Mouse (Mus musculus): ENCODE data around the gene Tmem251. TPM values are rescaled to one million over a fixed set of nuclear protein-coding genes. Genes with fewer than 3 reads are reported as not detected.
A peak's percentile ranks its signal among the peaks of the same experiment; 100 is the strongest.

The Tmem251 gene
- polyA plus RNA-seq, 1 experiment from 2014 or later = 6.5 TPM

GRCm38 (mm10) chr12:102757055-102757688 lies 13.6 kb downstream of the Tmem251 start:
- no peak for TF ChIP-seq CTCF (IDR thresholded peaks at IDR 0.05)
- ChIA-PET CTCF (no interaction called here), POLR2A (no interaction called here)
- DNase-seq (ENCODE audit: low read depth, low spot score) (no peak), ATAC-seq (peak; percentile 81)
- H3K27me3 ChIP-seq = no peaks in the 10 kb centered on the region
- in situ Hi-C loops (cut with MboI; ENCODE audit: low pct_unique_long_range_greater_than_20kb) = loop anchor here (25.0 kb wide), 1 partner anchor 770 kb away; the partner anchor contains the start of gene Cpsf2

- no peaks in the 10 kb centered on the region for H3K27me3 ChIP-seq
- ATAC-seq = peak; percentile 94
- peak; percentile 63 for TF ChIP-seq CTCF (IDR thresholded peaks at IDR 0.05)
- in situ Hi-C loops (cut with MboI; ENCODE audit: low pct_unique_long_range_greater_than_20kb) = loop anchor here (25.0 kb wide), 1 partner anchor 771 kb away; the partner anchor contains the start of gene Cpsf2
- CTCF ChIA-PET = no interaction called here
- POLR2A ChIA-PET = no interaction called here
- DNase-seq (ENCODE audit: low read depth, low spot score) = peak; percentile 76
Measured at GRCm38 (mm10) chr12:102757689-102758402, 14.3 kb downstream of the Tmem251 start, which contains the start of the genes Gm28051, Gon7 and Ubr7. Gene Gm28051, minus strand, starts transcription at chr12:102757765. Gene Gon7, minus strand, starts transcription at chr12:102757803. Gene Ubr7, plus strand, starts transcription at chr12:102757967.

DNA sequence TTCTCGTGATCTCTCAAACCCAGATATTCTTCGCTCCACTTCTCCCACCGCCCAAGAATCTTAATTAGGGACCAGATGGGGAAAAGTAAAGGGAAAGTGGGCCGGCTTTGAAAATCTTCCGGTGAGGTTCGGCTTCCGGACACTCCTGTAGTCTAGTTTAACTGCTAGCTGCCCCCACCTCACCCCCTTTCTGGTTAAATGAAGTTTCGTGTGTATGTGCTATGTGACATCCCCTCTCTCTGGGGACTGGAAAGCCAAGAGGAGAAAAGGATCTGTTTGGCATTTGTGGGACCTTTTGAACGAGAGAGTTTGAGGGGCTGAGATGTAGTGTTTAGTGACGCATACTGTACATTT lies 14.8 kb downstream of the Tmem251 start, which contains the start of gene Gm20604:
Gm20604 (minus strand) TSS at position 270 of the 354 bp plus-strand sequence.
- no peak for ATAC-seq
- ChIA-PET POLR2A (no interaction called here), CTCF (interaction anchor here (0.5 kb wide), 1 partner anchor 11 kb away, joined by 3 read pairs; no protein-coding TSS in a partner anchor)
- no peak for DNase-seq (ENCODE audit: low read depth, low spot score)
- TF ChIP-seq CTCF (IDR thresholded peaks at IDR 0.05) = no peak
- in situ Hi-C loops (cut with MboI; ENCODE audit: low pct_unique_long_range_greater_than_20kb) = loop anchor here (25.0 kb wide), 1 partner anchor 771 kb away; the partner anchor contains the start of gene Cpsf2
- no peaks in the 10 kb centered on the region for H3K27me3 ChIP-seq

DNA sequence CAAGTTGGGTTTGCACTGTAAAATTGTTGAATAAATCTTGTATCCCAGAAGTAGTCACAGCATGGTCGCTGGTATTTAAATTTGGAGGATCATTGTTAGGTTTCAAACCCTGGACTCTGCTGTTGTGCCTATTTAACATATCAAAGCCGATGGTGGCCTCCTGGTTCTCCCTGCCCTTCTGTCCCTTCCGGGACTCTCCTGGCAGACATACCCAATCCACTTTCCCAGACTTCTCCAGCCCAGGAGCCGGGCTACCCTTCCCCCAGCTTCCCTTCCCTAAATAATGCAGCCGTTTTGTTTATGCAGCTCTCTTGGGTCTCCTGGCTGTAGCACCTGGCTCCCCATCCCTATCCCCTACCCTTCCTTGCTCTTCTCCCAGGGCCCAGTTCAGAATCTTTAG lies 15.4 kb downstream of the Tmem251 start:
- no peak for TF ChIP-seq CTCF (IDR thresholded peaks at IDR 0.05)
- ChIA-PET POLR2A (no interaction called here), CTCF (interaction anchor here (0.5 kb wide), 1 partner anchor 10 kb away, joined by 3 read pairs; no protein-coding TSS in a partner anchor)
- ATAC-seq (no peak), DNase-seq (ENCODE audit: low read depth, low spot score) (no peak)
- H3K27me3 ChIP-seq = no peaks in the 10 kb centered on the region
- in situ Hi-C loops (cut with MboI; ENCODE audit: low pct_unique_long_range_greater_than_20kb) = loop anchor here (25.0 kb wide), 1 partner anchor 772 kb away; the partner anchor contains the start of gene Cpsf2

GRCm38 (mm10) chr12:102761668-102762067 lies 18.1 kb downstream of the Tmem251 start:
- ChIA-PET POLR2A (no interaction called here), CTCF (interaction anchor here (0.9 to 1.7 kb wide), 2 partner anchors 12 to 21 kb away, joined by 3 to 5 read pairs; no protein-coding TSS in a partner anchor)
- DNase-seq (ENCODE audit: low read depth, low spot score) (no peak), ATAC-seq (no peak)
- no peak for TF ChIP-seq CTCF (IDR thresholded peaks at IDR 0.05)
- no peaks in the 10 kb centered on the region for H3K27me3 ChIP-seq
- in situ Hi-C loops (cut with MboI; ENCODE audit: low pct_unique_long_range_greater_than_20kb) = loop anchor here (25.0 kb wide), 1 partner anchor 774 kb away; the partner anchor contains the start of gene Cpsf2

DNA sequence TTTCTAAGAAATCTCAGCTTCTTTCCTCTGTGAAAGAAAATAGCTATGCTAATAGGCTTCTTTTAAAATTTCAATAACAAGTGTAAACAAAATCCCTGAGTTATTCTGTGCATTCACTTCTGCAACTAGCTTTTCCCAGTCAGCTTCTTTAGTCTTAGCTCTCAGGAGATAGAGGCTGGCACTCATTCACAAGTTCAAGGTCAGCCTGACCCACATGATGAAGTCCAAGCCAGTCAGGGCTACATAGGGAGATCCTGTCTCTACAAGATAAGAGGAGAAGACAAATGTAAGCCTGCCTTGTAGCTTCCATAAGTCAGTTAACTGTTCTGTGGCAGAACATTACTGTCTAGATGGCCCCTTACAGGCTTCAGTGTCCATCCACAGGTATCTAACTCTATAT lies 20.1 kb downstream of the Tmem251 start:
- TF ChIP-seq CTCF (IDR thresholded peaks at IDR 0.05) = no peak
- no peak for DNase-seq (ENCODE audit: low read depth, low spot score)
- POLR2A ChIA-PET = interaction anchor here (1.2 kb wide), 1 partner anchor 23 kb away, joined by 4 read pairs; no protein-coding TSS in a partner anchor
- CTCF ChIA-PET = interaction anchor here (1.5 kb wide), 1 partner anchor 16 kb away, joined by 3 read pairs; no protein-coding TSS in a partner anchor
- no peaks in the 10 kb centered on the region for H3K27me3 ChIP-seq
- ATAC-seq = no peak
- in situ Hi-C loops (cut with MboI; ENCODE audit: low pct_unique_long_range_greater_than_20kb) = loop anchor here (25.0 kb wide), 1 partner anchor 776 kb away; the partner anchor contains the start of gene Cpsf2

- no peak for DNase-seq (ENCODE audit: low read depth, low spot score)
- ChIA-PET POLR2A (interaction anchor here (0.6 to 0.7 kb wide), 2 partner anchors 12 to 244 kb away, joined by 3 to 4 read pairs; no protein-coding TSS in a partner anchor), CTCF (interaction anchor here (1.1 to 2.3 kb wide), 5 partner anchors 10 to 30 kb away, joined by 3 to 7 read pairs (median 4); no protein-coding TSS in a partner anchor)
- in situ Hi-C loops (cut with MboI; ENCODE audit: low pct_unique_long_range_greater_than_20kb) = loop anchor here (25.0 kb wide), 1 partner anchor 782 kb away; the partner anchor contains the start of gene Cpsf2
- peak; percentile 51 for TF ChIP-seq CTCF (IDR thresholded peaks at IDR 0.05)
- ATAC-seq = no peak
- no peaks in the 10 kb centered on the region for H3K27me3 ChIP-seq
Measured at GRCm38 (mm10) chr12:102769000-102769399, 25.4 kb downstream of the Tmem251 start.

DNA sequence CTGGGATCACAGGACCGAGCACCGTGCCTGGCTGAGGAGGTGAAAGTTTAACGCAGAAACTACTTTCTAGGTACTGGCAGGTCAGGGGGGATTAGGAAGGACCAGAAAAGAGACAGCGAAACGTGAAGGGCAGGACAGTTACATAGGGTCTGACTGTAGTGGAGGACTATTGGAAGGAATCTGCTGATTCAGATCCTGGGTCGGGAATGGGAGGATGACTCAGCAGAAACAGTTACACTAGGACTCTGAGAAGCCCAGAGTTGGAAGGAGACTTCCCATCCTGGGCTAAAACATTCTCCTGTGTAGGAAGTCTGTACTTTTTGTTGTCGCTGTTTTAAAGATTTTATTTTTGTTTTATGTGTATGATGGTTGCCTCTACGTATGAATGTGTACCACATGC lies 28.0 kb downstream of the Tmem251 start:
- POLR2A ChIA-PET = interaction anchor here (0.7 kb wide), 1 partner anchor 11 kb away, joined by 4 read pairs; no protein-coding TSS in a partner anchor
- in situ Hi-C loops (cut with MboI; ENCODE audit: low pct_unique_long_range_greater_than_20kb) = loop anchor here (25.0 kb wide), 1 partner anchor 784 kb away; the partner anchor contains the start of gene Cpsf2
- CTCF ChIA-PET = no interaction called here
- ATAC-seq (no peak), DNase-seq (ENCODE audit: low read depth, low spot score) (no peak)
- H3K27me3 ChIP-seq = no peaks in the 10 kb centered on the region
- TF ChIP-seq CTCF (IDR thresholded peaks at IDR 0.05) = no peak

DNA sequence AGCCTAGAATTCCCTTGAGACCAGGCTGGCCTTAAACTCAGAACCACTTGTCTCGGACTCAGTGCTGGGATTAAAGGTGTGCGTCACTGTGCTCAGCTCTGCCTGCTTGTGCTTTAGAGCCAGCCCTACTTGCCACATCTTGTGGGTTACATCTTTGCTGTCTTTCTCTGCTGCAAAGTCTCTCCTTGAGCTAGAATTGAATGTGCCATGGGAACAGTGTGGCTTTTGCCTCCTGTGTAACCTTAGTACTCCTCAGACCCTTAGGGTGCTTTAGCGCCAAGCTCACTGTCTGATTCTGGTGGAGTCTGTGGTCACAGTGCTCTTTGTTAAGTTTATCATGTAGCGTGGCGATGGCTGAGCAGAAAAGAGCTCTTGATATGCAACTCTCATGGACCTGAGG lies 29.1 kb downstream of the Tmem251 start:
- POLR2A ChIA-PET = interaction anchor here (0.6 kb wide), 1 partner anchor 31 kb away, joined by 3 read pairs; no protein-coding TSS in a partner anchor
- H3K27me3 ChIP-seq = no peaks in the 10 kb centered on the region
- CTCF ChIA-PET = no interaction called here
- no peak for TF ChIP-seq CTCF (IDR thresholded peaks at IDR 0.05)
- ATAC-seq (no peak), DNase-seq (ENCODE audit: low read depth, low spot score) (no peak)
- in situ Hi-C loops (cut with MboI; ENCODE audit: low pct_unique_long_range_greater_than_20kb) = loop anchor here (25.0 kb wide), 1 partner anchor 785 kb away; the partner anchor contains the start of gene Cpsf2

DNA sequence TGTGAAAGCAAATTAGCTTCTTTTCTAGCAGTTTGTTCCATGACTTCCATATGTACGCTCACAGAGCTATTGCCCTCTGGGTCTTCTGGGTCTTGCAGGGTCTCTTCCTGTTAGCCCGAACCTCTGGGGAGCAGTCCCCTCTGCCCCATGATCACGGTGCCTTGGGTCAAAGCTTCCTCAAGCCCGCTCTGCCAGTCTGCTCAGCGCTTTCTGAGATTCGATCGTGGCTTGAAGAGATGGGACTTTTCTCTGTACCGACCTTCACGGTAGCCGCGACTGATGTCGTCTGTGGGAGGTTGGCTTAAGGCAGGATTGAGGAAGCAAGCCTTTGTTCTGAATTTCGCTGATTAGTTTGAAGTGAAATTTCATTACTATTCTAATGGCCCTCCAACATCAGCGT lies 32.5 kb downstream of the Tmem251 start:
- in situ Hi-C loops (cut with MboI; ENCODE audit: low pct_unique_long_range_greater_than_20kb) = no loop called here
- ATAC-seq (no peak), DNase-seq (ENCODE audit: low read depth, low spot score) (no peak)
- ChIA-PET POLR2A (no interaction called here), CTCF (no interaction called here)
- no peaks in the 10 kb centered on the region for H3K27me3 ChIP-seq
- no peak for TF ChIP-seq CTCF (IDR thresholded peaks at IDR 0.05)
